Mouse (Mus musculus) spleen, adult 2 months (tissue): ENCODE results near the gene 2810004N23Rik.

Experiments used
- CTCF ChIP-seq: fragments of 200-500 bp; IDR thresholded peaks from 2 replicates; pipeline ENCODE4 v1.5.1; 2011; ENCODE audit warnings: mild to moderate bottlenecking, inconsistent platforms; ENCODE audit not compliant: insufficient read depth, insufficient read length, insufficient replicate concordance; ENCODE audit errors: extremely low read depth
- POLR2A ChIP-seq: fragments of 200-500 bp; IDR thresholded peaks from 2 replicates; pipeline ENCODE4 v1.6.1; 2011; ENCODE audit warnings: low read depth, low read length, inconsistent platforms

- TF ChIP-seq POLR2A (no peak), CTCF (no peak)
These were observed 25.5 kb upstream of the 2810004N23Rik start for GRCm38 (mm10) chr8:124888385-124888784.
